In the genomic region with DNA sequence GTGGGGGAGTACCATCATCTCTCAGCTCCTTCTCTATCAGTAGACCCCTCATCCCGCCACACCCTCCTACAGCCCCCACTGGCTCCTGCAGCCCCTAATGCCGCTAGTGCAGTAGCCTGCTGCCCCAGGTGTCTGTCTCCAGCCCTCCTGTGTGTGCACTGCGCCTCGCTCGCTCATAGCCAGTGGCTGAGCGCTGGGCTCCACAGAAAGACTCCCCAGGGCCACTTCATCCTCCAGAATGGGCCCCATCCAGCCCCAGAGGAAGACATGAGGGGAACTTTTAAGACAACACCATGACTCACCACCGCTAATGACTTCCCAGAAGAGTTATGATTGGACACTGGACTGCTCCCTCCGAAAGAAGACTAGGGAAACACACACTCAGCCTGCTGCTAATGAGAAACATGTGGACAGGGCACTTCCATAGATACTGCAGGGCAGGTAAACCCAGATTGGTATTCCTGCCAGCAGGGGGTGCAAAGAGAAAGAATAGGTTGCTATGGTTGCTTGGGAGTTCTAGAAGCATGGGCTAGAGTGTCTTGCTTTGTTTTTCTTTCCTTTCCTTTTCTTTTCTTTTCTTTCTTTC, we compare ENCODE assay signal across 9 mouse cellular contexts. TPM values are rescaled to one million over a fixed set of nuclear protein-coding genes. Genes with fewer than 3 reads are reported as not detected.
DNase-seq lines count a peak whose midpoint lies in the region; ATAC-seq lines count a peak whose summit lies in the region.
"Had no signal": no experiment of that assay in that cellular context is flagged by ENCODE, and none has a peak within 500 bp of the region (broad histone marks: within the 10 kb centered on the region; RNA-seq: fewer than 3 reads in every experiment).

No protein-coding gene starts in this region.

- no peak overlapping the region for H3K9ac ChIP-seq in intestine, embryonic 15.5 days
- H3K9ac ChIP-seq: neural tube, embryonic 13.5 days had no signal

- WGBS in intestine, embryonic 15.5 days, result 74% methylated on average over 8 of the region's 8 CpGs

- H3K9me3 ChIP-seq in intestine, embryonic 15.5 days, result no peaks in the 10 kb centered on the region
- H3K9me3 ChIP-seq: neural tube, embryonic 13.5 days had no signal

- H3K27ac ChIP-seq in intestine, embryonic 15.5 days, result no peak overlapping the region
- H3K27ac ChIP-seq: neural tube, embryonic 13.5 days had no signal

- H3K4me2 ChIP-seq in intestine, embryonic 15.5 days (replicated peaks), result no peak overlapping the region
- H3K4me2 ChIP-seq: neural tube, embryonic 13.5 days had no signal

- no peaks in the 10 kb centered on the region for H3K36me3 ChIP-seq in intestine, embryonic 15.5 days
- H3K36me3 ChIP-seq: neural tube, embryonic 13.5 days had no signal

- DNase-seq in spleen, postnatal 36 days (ENCODE audit: low spot score in 2 of 2), result peak; percentile 10 to 27
- no peak for DNase-seq in spleen, adult 12 weeks (ENCODE audit: low spot score)
- peak; percentile 67 for DNase-seq in adrenal gland, postnatal 14 days
- peak; percentile 56 for DNase-seq in mesoderm, embryonic 11.5 days (ENCODE audit: low read depth, low spot score)
- DNase-seq in cerebellum, adult 9-10 months, result no peak
- no peak for DNase-seq in left cerebral cortex, adult 9 months (ENCODE audit: low spot score in 2 of 2)
- DNase-seq in cerebellum, adult 18-20 months, result no peak

- no peaks in the 10 kb centered on the region for H3K27me3 ChIP-seq in intestine, embryonic 15.5 days (replicated peaks)

- ATAC-seq in intestine, embryonic 15.5 days, result peak; percentile 28; the same call in 1 of the 2 replicates

- H3K4me3 ChIP-seq in intestine, embryonic 15.5 days (replicated peaks), result no peak overlapping the region
- H3K4me3 ChIP-seq: neural tube, embryonic 13.5 days had no signal

- H3K4me1 ChIP-seq in intestine, embryonic 15.5 days (replicated peaks), result no peaks in the 10 kb centered on the region
- H3K4me1 ChIP-seq: neural tube, embryonic 13.5 days had no signal

RNA-seq across cellular contexts. Expression of gene Npffr1, which starts 15.5 kb away (rescaled TPM):
- 0.34 and 0.59 TPM in 2 replicates for total RNA-seq in adrenal gland, postnatal 14 days (2021)
- polyA plus RNA-seq in intestine, embryonic 15.5 days (2015; fragmentation: Nextera tagmentation; extraction: Ambion mirVana), result 0.06 and 0.16 TPM in 2 replicates

RNA-seq across cellular contexts. Expression of gene Ppa1, which starts 37.6 kb away (rescaled TPM):
- 169 and 183 TPM in 2 replicates for total RNA-seq in adrenal gland, postnatal 14 days (2021)
- polyA plus RNA-seq in intestine, embryonic 15.5 days (2015; fragmentation: Nextera tagmentation; extraction: Ambion mirVana), result 232 and 235 TPM in 2 replicates

Comparison
In these comparisons a context has a peak if more than half of its experiments do, and no peak if none do; other contexts are left out.
1. DNase-seq: peak in spleen, postnatal 36 days (2 of 2), adrenal gland, postnatal 14 days (single experiment) and mesoderm, embryonic 11.5 days (single experiment); none in spleen, adult 12 weeks (single experiment), cerebellum, adult 9-10 months (single experiment), left cerebral cortex, adult 9 months (0 of 2) and cerebellum, adult 18-20 months (0 of 2).